Mouse (Mus musculus) heart, embryonic 11.5 days (tissue): ENCODE data around the gene Myoz2. TPM values are rescaled to one million over a fixed set of nuclear protein-coding genes. Genes with fewer than 3 reads are reported as not detected.

Experiments used
- ATAC-seq: fragments of 200-750 bp; cut with Nextera tagmentation; replicated peaks from 2 replicates; pipeline ENCODE4 v1.8.0; 2017; ENCODE audit warnings: moderate library complexity; ENCODE audit not compliant: insufficient number of reproducible peaks, low FRiP score, low TSS enrichment
- H3K27ac ChIP-seq: fragments of 300-500 bp; sonication (generic); 2 replicates; pipeline ENCODE4 v1.5.1; 2014; ENCODE audit warnings: mild to moderate bottlenecking, low read depth, low read length
- H3K27me3 ChIP-seq: fragments of 300-500 bp; sonication (generic); 2 replicates; pipeline ENCODE4 v1.6.1; 2014; ENCODE audit warnings: mild to moderate bottlenecking, low read length, mixed read lengths; ENCODE audit not compliant: control insufficient read depth, insufficient read depth
- H3K36me3 ChIP-seq: fragments of 300-500 bp; sonication (generic); 2 replicates; pipeline ENCODE4 v1.6.1; 2014; ENCODE audit warnings: mild to moderate bottlenecking, low read length, moderate library complexity, mixed read lengths; ENCODE audit not compliant: control insufficient read depth, insufficient read depth
- H3K4me1 ChIP-seq: fragments of 300-500 bp; sonication (generic); 2 replicates; pipeline ENCODE4 v1.6.1; 2014; ENCODE audit warnings: low read length; ENCODE audit not compliant: control insufficient read depth, insufficient read depth
- H3K4me2 ChIP-seq: fragments of 300-500 bp; sonication (generic); 2 replicates; pipeline ENCODE4 v1.6.1; 2014; ENCODE audit warnings: mild to moderate bottlenecking, moderate library complexity
- H3K4me3 ChIP-seq: fragments of 300-500 bp; sonication (generic); 2 replicates; pipeline ENCODE4 v1.5.1; 2014; ENCODE audit warnings: low read depth, low read length
- H3K9ac ChIP-seq: fragments of 300-500 bp; sonication (generic); 2 replicates; pipeline ENCODE4 v1.6.1; 2014; ENCODE audit warnings: mild to moderate bottlenecking, low read depth, low read length, moderate library complexity
- H3K9me3 ChIP-seq: fragments of 300-500 bp; sonication (generic); replicated peaks from 2 replicates; pipeline ENCODE4 v1.6.1; 2016; ENCODE audit warnings: low read length; ENCODE audit not compliant: control insufficient read depth
- WGBS: fragments of 180-500 bp; shearing (Covaris S2); extraction: QIAGEN DNeasy Blood & Tissue Kit; methylation state at CpG from one replicate; pipeline ENCODE4 v1.1.7; 2014; ENCODE audit not compliant: insufficient replicate concordance; 5-methylcytosine and 5-hydroxymethylcytosine counted together
- polyA plus RNA-seq: library from polyadenylated mRNA; unstranded; fragments of >200 nt; fragmentation: Nextera tagmentation; extraction: Ambion mirVana; gene quantifications from 2 replicates; pipeline ENCODE4 v1.2.1, GENCODE M21; 2014

Gene Myoz2
- polyA plus RNA-seq, 1 experiment from 2014 or later: 100 TPM

DNA sequence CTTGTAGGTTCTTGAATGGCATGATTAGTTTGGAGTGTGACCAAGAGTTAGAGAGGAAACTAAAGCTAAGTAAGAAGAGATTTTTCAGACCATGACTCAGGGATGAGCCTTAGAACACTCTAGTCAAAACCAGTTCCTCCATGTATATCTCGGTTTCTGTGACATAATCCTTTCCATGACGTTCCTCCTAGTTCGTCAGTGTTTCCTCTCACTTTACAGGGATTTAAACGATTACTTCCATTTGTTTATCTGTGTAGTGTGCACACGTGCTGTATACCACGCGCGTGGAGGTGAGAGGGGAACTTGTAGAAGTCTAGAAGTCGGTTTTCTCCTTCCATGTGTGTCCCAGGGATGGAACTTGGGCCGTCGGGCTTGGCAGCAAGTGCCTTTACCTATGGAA is 47.9 kb downstream of the Myoz2 start:
- Histone ChIP-seq H3K27me3 (no peaks in the 10 kb centered on the region), H3K4me3 (no peak overlapping the region), H3K4me2 (no peak overlapping the region), H3K9ac (no peak overlapping the region), H3K4me1 (peaks cover 15% of the 10 kb centered on the region), H3K27ac (peak overlapping the region; percentile 65), H3K36me3 (no peaks in the 10 kb centered on the region), H3K9me3 (no peaks in the 10 kb centered on the region)
- ATAC-seq: no peak
- WGBS: 74% methylated on average over 11 of the region's 11 CpGs

GRCm38 (mm10) chr3:122986386-122986785 is 48.4 kb downstream of the Myoz2 start:
- Histone ChIP-seq H3K9me3 (no peaks in the 10 kb centered on the region), H3K27ac (peak overlapping the region; percentile 93), H3K4me1 (peaks cover 15% of the 10 kb centered on the region), H3K36me3 (no peaks in the 10 kb centered on the region), H3K4me3 (no peak overlapping the region), H3K27me3 (no peaks in the 10 kb centered on the region), H3K9ac (no peak overlapping the region), H3K4me2 (no peak overlapping the region)
- 8% methylated on average over 1 of the region's 1 CpGs for WGBS
- ATAC-seq: no peak

DNA sequence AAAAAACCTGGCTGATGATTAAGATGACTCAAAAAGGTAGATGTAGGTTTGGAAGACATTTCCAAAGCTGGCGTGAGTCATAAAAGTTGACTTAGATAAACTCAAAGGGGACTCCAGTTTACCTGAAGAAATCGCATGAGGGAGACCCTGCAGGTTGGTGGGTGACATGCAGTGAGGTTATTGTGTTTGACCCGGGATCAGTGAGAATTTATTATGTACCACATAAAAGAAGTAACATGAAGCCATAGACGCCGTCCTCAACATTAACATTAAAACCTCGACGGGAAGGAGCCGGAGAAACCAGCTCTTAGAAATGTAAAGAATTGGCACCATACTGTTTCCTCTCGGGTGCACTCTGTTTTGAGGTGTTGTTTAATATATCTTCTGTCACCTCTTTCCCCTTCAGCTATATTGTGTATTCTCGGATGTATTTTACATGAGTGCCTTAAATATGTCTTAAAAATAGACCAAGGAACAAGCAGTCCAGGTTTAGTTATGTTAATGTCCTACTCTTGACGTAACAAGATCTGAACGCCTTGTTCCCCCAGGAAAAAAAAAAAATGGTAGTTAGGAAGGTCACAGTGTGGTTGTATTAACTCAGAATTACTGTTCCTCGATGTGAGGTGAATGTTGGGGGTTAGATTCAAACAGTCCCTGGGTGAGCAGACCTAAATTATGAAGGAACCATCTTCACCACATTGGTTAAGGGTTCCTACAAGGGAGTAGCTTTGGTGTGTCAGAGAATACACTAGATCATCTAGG is 49.5 kb downstream of the Myoz2 start:
- Histone ChIP-seq H3K9ac (peak overlapping the region; percentile 99), H3K4me3 (peak overlapping the region; percentile 87), H3K4me1 (peaks cover 15% of the 10 kb centered on the region), H3K4me2 (peak overlapping the region; percentile 82), H3K36me3 (no peaks in the 10 kb centered on the region), H3K9me3 (no peaks in the 10 kb centered on the region), H3K27ac (peak overlapping the region; percentile 93), H3K27me3 (no peaks in the 10 kb centered on the region)
- no peak for ATAC-seq
- WGBS: 23% methylated on average over 13 of the region's 13 CpGs

DNA sequence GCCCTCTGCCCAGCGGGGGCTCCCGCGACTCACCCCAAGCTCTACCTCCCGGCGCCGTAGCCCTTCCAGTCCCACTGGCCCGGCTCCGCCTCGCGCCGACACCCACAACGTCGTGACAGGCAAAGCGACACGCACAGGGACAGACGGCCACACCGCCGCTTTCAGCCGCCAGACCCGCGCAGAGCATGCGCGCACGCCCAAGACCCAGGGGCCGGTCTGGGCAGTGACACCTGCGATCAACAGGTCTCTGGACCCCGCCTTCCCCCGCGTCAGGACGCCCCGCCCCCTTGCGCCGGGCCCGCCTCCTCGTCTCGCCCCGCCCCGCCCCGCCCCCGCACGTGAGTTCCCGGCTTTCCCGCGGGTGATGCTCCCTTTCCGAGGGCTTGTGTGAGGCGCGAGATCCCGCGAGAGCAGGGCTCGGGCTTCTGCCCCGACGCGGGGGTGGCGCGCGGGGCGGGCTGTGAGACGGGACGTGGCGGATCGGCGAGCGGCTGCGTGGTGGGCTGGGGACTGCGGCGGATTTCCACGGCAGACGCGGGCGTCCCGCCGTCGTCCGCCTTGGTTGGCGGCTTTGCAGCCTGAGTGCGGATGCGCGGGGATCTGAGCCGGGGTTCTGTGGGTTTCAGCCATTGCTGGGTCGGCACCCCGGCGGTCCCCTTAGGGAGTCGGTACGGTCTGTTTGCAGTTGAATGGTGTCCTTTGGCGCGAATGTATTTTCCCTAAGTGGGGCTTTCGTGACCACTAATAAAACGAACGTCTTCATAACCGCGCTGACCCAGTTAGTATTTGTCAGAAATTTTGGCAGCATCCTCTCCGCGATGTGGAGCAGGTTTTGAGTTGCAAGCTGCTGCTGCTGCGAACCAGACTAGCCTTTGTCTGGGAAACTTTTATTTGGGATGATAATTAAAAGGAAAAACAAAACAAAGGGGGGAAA is 50.3 kb downstream of the Myoz2 start, which contains the start of gene Usp53:
Gene Usp53, minus strand, starts transcription at position 262 of the 934 bp plus-strand sequence.
- Histone ChIP-seq H3K27me3 (no peaks in the 10 kb centered on the region), H3K9ac (peak within 1 kb of the TSS; percentile 99), H3K36me3 (no peaks in the 10 kb centered on the region), H3K4me2 (peak within 1 kb of the TSS; percentile 82), H3K27ac (peak within 1 kb of the TSS; percentile 95), H3K4me3 (peak within 1 kb of the TSS; percentile 87), H3K4me1 (peaks cover 15% of the 10 kb centered on the region), H3K9me3 (no peaks in the 10 kb centered on the region)
- ATAC-seq: peak; percentile 99
- WGBS: under 1% methylated on average over 86 of the region's 94 CpGs

GRCm38 (mm10) chr3:122983849-122984248 is 51.0 kb downstream of the Myoz2 start:
- H3K9me3 ChIP-seq: no peaks in the 10 kb centered on the region
- H3K36me3 ChIP-seq: peaks cover 4% of the 10 kb centered on the region; the same call in 1 of the 2 replicates
- H3K4me2 ChIP-seq: peak overlapping the region; percentile 82
- H3K27ac ChIP-seq: peak overlapping the region; percentile 95
- no peak; the same call in 1 of the 2 replicates for ATAC-seq
- WGBS: 1% methylated on average over 30 of the region's 30 CpGs
- peak overlapping the region; percentile 99 for H3K9ac ChIP-seq
- H3K27me3 ChIP-seq: no peaks in the 10 kb centered on the region
- H3K4me3 ChIP-seq: peak overlapping the region; percentile 87
- peaks cover 15% of the 10 kb centered on the region for H3K4me1 ChIP-seq

DNA sequence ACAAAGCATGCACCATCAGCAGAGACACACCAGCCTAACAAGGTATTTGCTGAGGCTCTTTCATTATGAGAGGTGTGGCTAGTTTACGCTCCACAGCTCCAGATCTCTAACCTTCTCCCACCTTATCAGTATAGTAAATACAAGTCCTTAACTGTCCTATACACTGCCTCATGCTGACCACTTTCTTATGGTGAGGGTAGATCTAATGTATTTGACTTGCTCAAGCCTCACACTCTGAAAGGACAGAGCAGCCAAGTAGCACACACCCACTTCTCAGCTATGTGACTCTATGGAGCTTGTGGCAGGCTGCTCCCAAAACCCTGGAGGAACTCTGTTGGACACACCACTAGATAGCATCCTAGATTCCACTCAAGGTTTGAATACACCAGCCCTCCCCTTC is 58.9 kb downstream of the Myoz2 start:
- no peak overlapping the region for H3K9ac ChIP-seq
- H3K4me3 ChIP-seq: no peak overlapping the region
- no peak overlapping the region for H3K27ac ChIP-seq
- no peak overlapping the region for H3K4me2 ChIP-seq
- no peaks in the 10 kb centered on the region for H3K27me3 ChIP-seq
- H3K36me3 ChIP-seq: peaks cover 4% of the 10 kb centered on the region; the same call in 1 of the 2 replicates
- ATAC-seq: no peak
- H3K9me3 ChIP-seq: no peaks in the 10 kb centered on the region
- H3K4me1 ChIP-seq: peaks cover 8% of the 10 kb centered on the region
- 79% methylated on average over 1 of the region's 1 CpGs for WGBS

GRCm38 (mm10) chr3:122975363-122975762 is 59.5 kb downstream of the Myoz2 start:
- no peaks in the 10 kb centered on the region for H3K9me3 ChIP-seq
- peaks cover 4% of the 10 kb centered on the region; the same call in 1 of the 2 replicates for H3K36me3 ChIP-seq
- H3K9ac ChIP-seq: no peak overlapping the region
- no peak overlapping the region for H3K4me2 ChIP-seq
- H3K27ac ChIP-seq: no peak overlapping the region
- no peaks in the 10 kb centered on the region for H3K27me3 ChIP-seq
- no peak overlapping the region for H3K4me3 ChIP-seq
- peaks cover 8% of the 10 kb centered on the region for H3K4me1 ChIP-seq
- ATAC-seq: no peak
- 76% methylated on average over 4 of the region's 4 CpGs for WGBS

DNA sequence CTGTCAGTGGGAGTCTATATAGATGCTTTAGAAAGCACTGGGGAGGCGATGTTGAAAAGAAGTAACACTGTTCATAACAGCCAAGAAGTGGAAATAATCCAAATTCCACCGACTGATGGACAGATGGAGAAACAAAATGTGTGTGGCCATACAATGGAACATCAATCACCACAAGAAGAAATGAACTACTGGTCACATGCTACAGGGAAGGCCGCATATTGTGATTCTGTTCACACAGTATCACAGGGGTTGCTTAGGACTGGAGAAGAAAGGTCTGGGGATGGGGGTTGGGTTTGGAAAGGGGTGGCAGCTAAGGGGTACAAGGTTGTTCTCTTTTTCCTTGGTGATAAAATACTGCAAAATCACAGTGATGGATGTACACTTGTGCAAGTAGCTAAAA is 60.0 kb downstream of the Myoz2 start:
- H3K9ac ChIP-seq: no peak overlapping the region
- H3K36me3 ChIP-seq: peaks cover 4% of the 10 kb centered on the region; the same call in 1 of the 2 replicates
- WGBS: 87% methylated on average over 3 of the region's 3 CpGs
- H3K4me2 ChIP-seq: no peak overlapping the region
- H3K4me1 ChIP-seq: peaks cover 8% of the 10 kb centered on the region
- no peaks in the 10 kb centered on the region for H3K9me3 ChIP-seq
- no peak for ATAC-seq
- no peaks in the 10 kb centered on the region for H3K27me3 ChIP-seq
- H3K27ac ChIP-seq: no peak overlapping the region
- H3K4me3 ChIP-seq: no peak overlapping the region
